Mouse (Mus musculus): ENCODE results near the gene Adk.

DNA sequence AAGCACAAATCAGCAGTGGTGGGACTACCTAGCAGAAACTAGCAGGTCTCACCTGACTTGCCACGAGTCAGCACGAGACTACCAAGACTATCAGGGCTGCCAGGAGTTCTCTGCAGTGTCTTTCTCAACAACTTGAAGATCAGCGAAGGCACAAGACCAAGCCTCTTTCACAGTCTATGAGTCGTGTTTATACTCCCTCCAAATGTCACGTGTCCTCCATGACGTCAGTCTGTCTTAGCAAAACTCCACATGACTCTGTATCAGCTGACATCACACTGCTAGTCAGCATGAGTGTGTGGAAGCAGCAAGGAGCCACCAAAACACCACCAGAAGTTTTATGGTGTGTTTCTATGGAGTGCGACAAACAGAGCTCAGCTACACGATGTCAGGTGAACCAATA is 215.9 kb downstream of the Adk start:
- TF ChIP-seq CTCF (IDR thresholded peaks at IDR 0.05; ENCODE audit: control insufficient read depth, insufficient read depth, insufficient read length) (no peak), FOSL1 (IDR thresholded peaks at IDR 0.05; ENCODE audit: insufficient read depth, low read length, poor library complexity, severe bottlenecking) (no peak), MYOG (IDR thresholded peaks at IDR 0.05; ENCODE audit: control insufficient read depth, extremely low read depth, insufficient read length) (no peak), MAX (IDR thresholded peaks at IDR 0.05) (no peak), CEBPB (IDR thresholded peaks at IDR 0.05; ENCODE audit: low read depth) (no peak)
